Comparison of ENCODE assay signal across 16 mouse cellular contexts in genomic region chr1:191384786-191385430, GRCm38 (mm10).
"Had no signal": no experiment of that assay in that cellular context is flagged by ENCODE, and none has a peak within 500 bp of the region (broad histone marks: within the 10 kb centered on the region; RNA-seq: fewer than 3 reads in every experiment).

No protein-coding gene starts in this region.

- H3K4me1 ChIP-seq: limb, embryonic 12.5 days; lung, embryonic 15.5 days; midbrain, embryonic 15.5 days; neural tube, embryonic 13.5 days had no signal

- DNase-seq: kidney, adult 9 months; layer of hippocampus, adult 9-11 months; liver; liver, embryonic 13.5 days; liver, postnatal 0 days; lung, postnatal 14 days; retina, postnatal 1 day; right cerebral cortex, postnatal 4 days; spleen, adult 18-20 months; thymus, postnatal 36 days had no signal

- H3K4me2 ChIP-seq: limb, embryonic 12.5 days; liver, embryonic 13.5 days; lung, embryonic 15.5 days; midbrain, embryonic 15.5 days; neural tube, embryonic 13.5 days had no signal

- H3K27ac ChIP-seq: kidney, postnatal 0 days; limb, embryonic 12.5 days; liver, embryonic 13.5 days; lung, embryonic 15.5 days; macrophage; midbrain, embryonic 15.5 days; neural tube, embryonic 13.5 days had no signal

- H3K9ac ChIP-seq: limb, embryonic 12.5 days; liver, embryonic 13.5 days; liver, postnatal 0 days; lung, embryonic 15.5 days; midbrain, embryonic 15.5 days; neural tube, embryonic 13.5 days had no signal

- H3K27me3 ChIP-seq: limb, embryonic 12.5 days; liver, embryonic 13.5 days; lung, embryonic 15.5 days; midbrain, embryonic 15.5 days; neural tube, embryonic 13.5 days had no signal

- H3K36me3 ChIP-seq: limb, embryonic 12.5 days; lung, embryonic 15.5 days; midbrain, embryonic 15.5 days; neural tube, embryonic 13.5 days had no signal

- ATAC-seq: liver, postnatal 0 days; midbrain, embryonic 15.5 days had no signal

- H3K9me3 ChIP-seq: limb, embryonic 12.5 days; liver, embryonic 13.5 days; lung, embryonic 15.5 days; midbrain, embryonic 15.5 days; neural tube, embryonic 13.5 days had no signal

- H3K4me3 ChIP-seq: limb, embryonic 12.5 days; liver, embryonic 13.5 days; lung, embryonic 15.5 days; midbrain, embryonic 15.5 days; neural tube, embryonic 13.5 days had no signal
